Mouse (Mus musculus) intestine, embryonic 15.5 days (tissue): Measurements from ENCODE around the gene Galntl6. TPM values are rescaled to one million over a fixed set of nuclear protein-coding genes. Genes with fewer than 3 reads are reported as not detected.

Experiments used
- ATAC-seq: fragments of 200-750 bp; cut with Nextera tagmentation; 2 replicates; pipeline ENCODE4 v1.8.0; 2017; ENCODE audit warnings: moderate TSS enrichment, moderate library complexity
- H3K27ac ChIP-seq: fragments of 300-500 bp; sonication (generic); 2 replicates; pipeline ENCODE4 v1.5.1; 2015; ENCODE audit warnings: mild to moderate bottlenecking, inconsistent platforms
- H3K27me3 ChIP-seq: fragments of 300-500 bp; sonication (generic); replicated peaks from 2 replicates; pipeline ENCODE4 v1.6.1; 2015; ENCODE audit warnings: inconsistent platforms
- H3K36me3 ChIP-seq: fragments of 300-500 bp; sonication (generic); 2 replicates; pipeline ENCODE4 v1.6.1; 2015; ENCODE audit warnings: inconsistent platforms
- H3K4me1 ChIP-seq: fragments of 300-500 bp; sonication (generic); replicated peaks from 2 replicates; pipeline ENCODE4 v1.6.1; 2015; ENCODE audit warnings: inconsistent platforms
- H3K4me2 ChIP-seq: fragments of 300-500 bp; sonication (generic); replicated peaks from 2 replicates; pipeline ENCODE4 v1.6.1; 2015; ENCODE audit warnings: mild to moderate bottlenecking, inconsistent platforms
- H3K4me3 ChIP-seq: fragments of 300-500 bp; sonication (generic); replicated peaks from 2 replicates; pipeline ENCODE4 v1.5.1; 2015; ENCODE audit warnings: inconsistent platforms
- H3K9ac ChIP-seq: fragments of 300-500 bp; sonication (generic); 2 replicates; pipeline ENCODE4 v1.6.1; 2015; ENCODE audit warnings: inconsistent platforms
- H3K9me3 ChIP-seq: fragments of 300-500 bp; sonication (generic); 2 replicates; pipeline ENCODE4 v1.6.1; 2016; ENCODE audit warnings: inconsistent platforms
- WGBS: fragments of 180-500 bp; shearing (Covaris S2); methylation state at CpG from one replicate; pipeline ENCODE4 v1.1.7; 2015; 5-methylcytosine and 5-hydroxymethylcytosine counted together
- polyA plus RNA-seq: library from polyadenylated mRNA; unstranded; fragments of >200 nt; fragmentation: Nextera tagmentation; extraction: Ambion mirVana; gene quantifications from 2 replicates; pipeline ENCODE4 v1.2.1, GENCODE M21; 2015

Galntl6 gene
- polyA plus RNA-seq, 1 experiment from 2014 or later = 0.65 TPM

DNA sequence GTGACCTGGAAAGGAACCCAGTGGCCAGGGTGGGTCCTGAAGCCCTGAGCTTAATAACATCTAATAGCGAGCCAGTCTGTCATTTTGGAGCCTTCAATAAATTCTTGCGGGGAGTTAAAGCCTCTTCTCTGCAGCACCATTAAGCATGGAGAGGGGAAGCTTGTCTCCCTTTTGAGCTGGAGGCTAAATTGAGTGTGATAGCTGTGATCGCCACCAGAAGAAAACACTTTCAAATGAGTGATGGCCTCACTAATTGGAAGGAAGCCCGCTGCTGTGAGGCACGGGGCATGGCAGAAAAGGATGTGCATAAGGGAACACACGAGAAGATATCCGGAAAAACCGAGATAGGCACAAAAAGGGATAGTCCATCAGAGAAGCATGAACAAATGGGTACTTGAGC is 694.6 kb downstream of the Galntl6 start:
- Histone ChIP-seq H3K27me3 (no peaks in the 10 kb centered on the region), H3K9ac (no peak overlapping the region), H3K27ac (no peak overlapping the region), H3K4me3 (no peak overlapping the region), H3K9me3 (no peaks in the 10 kb centered on the region), H3K4me1 (no peaks in the 10 kb centered on the region), H3K36me3 (no peaks in the 10 kb centered on the region), H3K4me2 (no peak overlapping the region)
- no peak for ATAC-seq
- 66% methylated on average over 8 of the region's 8 CpGs for WGBS

- Histone ChIP-seq H3K4me2 (no peak overlapping the region), H3K36me3 (no peaks in the 10 kb centered on the region), H3K9me3 (no peaks in the 10 kb centered on the region), H3K4me3 (no peak overlapping the region), H3K9ac (no peak overlapping the region), H3K4me1 (no peaks in the 10 kb centered on the region), H3K27ac (no peak overlapping the region), H3K27me3 (no peaks in the 10 kb centered on the region)
- WGBS = 60% methylated on average over 1 of the region's 1 CpGs
- peak; percentile 67 for ATAC-seq
These were observed 722.7 kb downstream of the Galntl6 start for GRCm38 (mm10) chr8:58189694-58190093.

- Histone ChIP-seq H3K36me3 (no peaks in the 10 kb centered on the region), H3K27me3 (no peaks in the 10 kb centered on the region), H3K4me1 (no peaks in the 10 kb centered on the region), H3K4me3 (no peak overlapping the region), H3K9me3 (no peaks in the 10 kb centered on the region), H3K9ac (no peak overlapping the region), H3K27ac (no peak overlapping the region), H3K4me2 (no peak overlapping the region)
- no peak for ATAC-seq
- WGBS = 28% methylated on average over 1 of the region's 1 CpGs
These were observed 765.5 kb downstream of the Galntl6 start for GRCm38 (mm10) chr8:58146961-58147360.

DNA sequence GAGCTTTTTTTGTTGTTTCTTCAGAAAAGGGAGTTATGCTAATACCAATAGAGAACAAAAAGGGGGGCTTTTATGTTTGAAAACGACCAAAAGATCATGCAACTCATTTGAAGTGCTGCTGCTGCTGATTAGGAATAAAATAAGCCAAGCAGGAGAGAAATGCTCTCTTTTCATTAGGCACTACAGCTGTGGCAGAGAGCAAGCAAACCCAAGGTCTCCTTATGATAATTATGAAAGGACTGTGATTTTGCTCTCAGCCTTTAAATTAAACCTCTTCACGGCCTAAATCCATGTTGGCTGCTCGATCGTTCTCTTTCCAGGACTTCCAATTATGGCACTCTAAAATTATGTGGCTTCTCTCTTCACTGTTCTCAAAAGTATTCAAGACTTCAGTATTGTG is 825.7 kb downstream of the Galntl6 start:
- no peaks in the 10 kb centered on the region for H3K27me3 ChIP-seq
- H3K4me1 ChIP-seq = no peaks in the 10 kb centered on the region
- H3K9ac ChIP-seq = no peak overlapping the region
- no peak overlapping the region for H3K4me2 ChIP-seq
- WGBS = 77% methylated on average over 4 of the region's 4 CpGs
- no peaks in the 10 kb centered on the region for H3K9me3 ChIP-seq
- no peak overlapping the region for H3K27ac ChIP-seq
- no peaks in the 10 kb centered on the region for H3K36me3 ChIP-seq
- no peak overlapping the region for H3K4me3 ChIP-seq
- ATAC-seq = no peak

DNA sequence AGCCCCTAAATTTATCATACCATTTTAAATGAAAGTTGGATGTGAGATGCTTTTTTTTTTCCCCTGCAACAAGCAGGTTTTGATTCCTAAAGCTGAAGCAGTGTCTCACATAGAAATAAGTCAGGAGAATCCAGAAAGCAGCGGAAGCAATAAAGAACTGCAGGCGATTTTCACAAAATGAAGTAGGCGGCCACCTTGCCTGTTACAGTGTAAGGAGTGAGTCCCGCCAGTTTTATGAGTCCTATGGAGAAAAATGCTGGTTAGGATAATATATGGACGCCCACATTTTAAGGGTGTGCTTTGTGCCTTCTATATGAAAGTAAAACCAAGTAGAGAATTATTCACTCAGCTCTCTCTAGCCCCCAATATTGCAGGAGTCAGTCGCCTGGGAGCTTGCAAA is 827.5 kb downstream of the Galntl6 start:
- Histone ChIP-seq H3K4me3 (no peak overlapping the region), H3K9me3 (no peaks in the 10 kb centered on the region), H3K27ac (no peak overlapping the region), H3K9ac (no peak overlapping the region), H3K4me1 (no peaks in the 10 kb centered on the region), H3K27me3 (no peaks in the 10 kb centered on the region), H3K4me2 (no peak overlapping the region), H3K36me3 (no peaks in the 10 kb centered on the region)
- ATAC-seq = no peak
- 85% methylated on average over 6 of the region's 6 CpGs for WGBS

GRCm38 (mm10) chr8:58081715-58082114 is 830.7 kb downstream of the Galntl6 start:
- Histone ChIP-seq H3K9me3 (no peaks in the 10 kb centered on the region), H3K36me3 (no peaks in the 10 kb centered on the region), H3K4me3 (no peak overlapping the region), H3K9ac (no peak overlapping the region), H3K4me2 (no peak overlapping the region), H3K27me3 (no peaks in the 10 kb centered on the region), H3K27ac (no peak overlapping the region), H3K4me1 (no peaks in the 10 kb centered on the region)
- ATAC-seq = no peak
- 70% methylated on average over 5 of the region's 5 CpGs for WGBS

DNA sequence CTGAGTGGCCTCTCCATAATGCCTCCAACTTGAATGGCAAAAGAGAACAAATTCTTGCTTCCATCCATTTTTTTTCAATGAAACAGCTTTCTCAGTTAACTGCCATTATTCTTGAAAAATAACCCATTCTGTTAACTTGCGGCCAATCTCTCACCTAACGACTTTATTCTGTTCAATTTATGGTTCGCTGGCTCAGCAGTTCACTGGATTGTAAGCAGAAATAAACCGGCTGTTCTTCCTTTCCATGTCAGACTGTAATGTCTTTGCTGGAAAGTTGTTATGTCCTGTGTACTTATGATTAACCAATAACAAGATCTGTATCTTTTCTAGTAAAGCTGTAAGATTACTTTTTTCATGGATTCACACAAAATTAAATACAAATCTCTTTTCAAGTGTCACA is 837.8 kb downstream of the Galntl6 start:
- Histone ChIP-seq H3K4me3 (no peak overlapping the region), H3K9ac (no peak overlapping the region), H3K4me2 (no peak overlapping the region), H3K27ac (no peak overlapping the region), H3K9me3 (no peaks in the 10 kb centered on the region), H3K36me3 (no peaks in the 10 kb centered on the region), H3K4me1 (0 out of 2 replicates have a peak, but pooled peaks cover 2% of the 10 kb centered on the region), H3K27me3 (no peaks in the 10 kb centered on the region)
- WGBS = 67% methylated on average over 4 of the region's 4 CpGs
- ATAC-seq = no peak

DNA sequence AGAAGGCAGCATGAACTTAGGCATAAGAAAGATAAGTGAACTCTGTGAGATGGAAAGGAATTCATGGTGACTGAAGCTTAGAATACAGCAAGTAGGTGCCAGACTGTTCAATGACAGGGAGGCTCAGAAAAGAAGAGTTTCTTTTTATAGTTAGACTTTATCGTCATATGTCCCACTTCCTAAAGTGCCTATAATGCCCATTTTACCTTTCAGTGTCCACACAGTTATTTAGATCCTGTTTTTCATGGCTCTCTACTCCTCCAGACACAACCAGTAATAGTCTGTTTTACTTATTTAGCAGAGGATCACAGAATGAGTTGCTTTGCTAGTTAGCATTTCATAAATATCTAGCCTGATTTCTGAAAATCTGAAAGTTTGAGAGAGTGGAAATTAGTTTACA is 838.7 kb downstream of the Galntl6 start:
- Histone ChIP-seq H3K4me3 (no peak overlapping the region), H3K9ac (no peak overlapping the region), H3K4me1 (0 out of 2 replicates have a peak, but pooled peaks cover 2% of the 10 kb centered on the region), H3K9me3 (no peaks in the 10 kb centered on the region), H3K4me2 (no peak overlapping the region), H3K27me3 (no peaks in the 10 kb centered on the region), H3K36me3 (no peaks in the 10 kb centered on the region), H3K27ac (no peak overlapping the region)
- ATAC-seq = no peak
- 100% methylated on average over 1 of the region's 1 CpGs for WGBS

DNA sequence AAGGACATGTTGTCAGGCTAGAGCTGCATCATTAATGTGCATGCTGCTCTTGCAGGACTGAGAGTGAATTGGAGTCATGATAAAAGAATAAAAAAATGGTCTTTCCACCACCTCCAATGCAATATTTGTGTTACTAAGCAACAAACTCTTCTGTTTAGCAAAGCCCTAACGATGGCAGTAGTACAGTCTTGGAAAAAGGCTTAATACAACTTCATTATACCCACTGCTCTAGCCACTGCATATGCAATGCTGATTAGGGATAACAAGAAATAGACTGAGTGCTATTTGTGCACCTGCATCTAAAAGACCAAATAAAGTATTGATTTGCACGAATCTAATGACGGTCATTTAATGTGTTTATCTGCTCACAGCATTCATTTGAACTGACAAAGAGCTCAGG is 880.2 kb downstream of the Galntl6 start:
- Histone ChIP-seq H3K9ac (no peak overlapping the region), H3K4me3 (no peak overlapping the region), H3K27me3 (no peaks in the 10 kb centered on the region), H3K9me3 (no peaks in the 10 kb centered on the region), H3K27ac (no peak overlapping the region), H3K4me2 (no peak overlapping the region), H3K4me1 (no peaks in the 10 kb centered on the region), H3K36me3 (no peaks in the 10 kb centered on the region)
- 78% methylated on average over 3 of the region's 3 CpGs for WGBS
- ATAC-seq = no peak

DNA sequence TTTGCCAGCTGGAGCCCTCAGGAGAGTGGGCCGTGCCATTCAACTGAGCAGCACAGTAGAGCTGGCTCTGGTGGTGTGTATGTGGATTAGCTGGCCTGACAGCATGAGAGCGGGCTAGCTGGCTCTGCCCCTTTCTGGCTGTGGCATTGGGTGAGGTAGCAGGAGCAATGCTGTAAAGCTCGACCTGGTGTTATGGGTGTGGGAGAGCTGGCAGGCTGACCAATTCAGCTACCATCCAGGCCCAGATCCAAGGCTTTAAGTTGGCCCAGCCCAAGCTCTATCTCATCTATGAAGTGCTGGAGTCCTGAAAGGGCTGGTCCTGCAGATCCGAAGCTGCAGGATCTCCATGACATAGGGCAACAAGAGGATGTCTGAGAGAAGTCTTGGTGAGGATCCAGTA is 886.9 kb downstream of the Galntl6 start:
- Histone ChIP-seq H3K27me3 (no peaks in the 10 kb centered on the region), H3K4me2 (no peak overlapping the region), H3K27ac (no peak overlapping the region), H3K36me3 (no peaks in the 10 kb centered on the region), H3K9ac (no peak overlapping the region), H3K9me3 (no peaks in the 10 kb centered on the region), H3K4me1 (no peaks in the 10 kb centered on the region), H3K4me3 (no peak overlapping the region)
- no peak for ATAC-seq
- WGBS = 83% methylated on average over 4 of the region's 4 CpGs

DNA sequence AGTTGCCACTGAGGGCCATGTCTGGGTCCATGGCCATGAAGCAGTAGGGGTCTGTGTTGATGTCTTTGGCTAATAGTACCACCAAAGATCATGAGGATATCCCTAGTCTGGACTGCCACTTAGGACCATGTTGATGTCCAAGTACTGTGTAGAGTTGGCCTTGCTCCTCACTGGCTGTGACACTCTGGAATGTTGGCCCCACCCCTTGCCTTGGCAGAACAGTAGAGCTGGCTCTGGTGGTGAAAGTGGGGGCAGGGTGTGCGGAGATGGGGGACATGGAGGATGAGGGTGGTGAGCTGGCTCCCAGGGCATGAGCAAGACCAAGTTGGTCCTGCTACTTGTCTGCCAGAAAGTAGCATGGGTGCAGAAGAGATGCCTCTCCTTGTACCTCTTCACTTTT is 887.3 kb downstream of the Galntl6 start:
- ATAC-seq = no peak
- no peak overlapping the region for H3K9ac ChIP-seq
- H3K9me3 ChIP-seq = no peaks in the 10 kb centered on the region
- H3K4me2 ChIP-seq = no peak overlapping the region
- no peak overlapping the region for H3K4me3 ChIP-seq
- no peak overlapping the region for H3K27ac ChIP-seq
- H3K36me3 ChIP-seq = no peaks in the 10 kb centered on the region
- no peaks in the 10 kb centered on the region for H3K27me3 ChIP-seq
- H3K4me1 ChIP-seq = no peaks in the 10 kb centered on the region
- WGBS = 88% methylated on average over 1 of the region's 1 CpGs

- no peaks in the 10 kb centered on the region for H3K36me3 ChIP-seq
- H3K9me3 ChIP-seq = no peaks in the 10 kb centered on the region
- no peaks in the 10 kb centered on the region for H3K4me1 ChIP-seq
- 41% methylated on average over 2 of the region's 2 CpGs for WGBS
- H3K9ac ChIP-seq = no peak overlapping the region
- ATAC-seq = no peak
- no peak overlapping the region for H3K27ac ChIP-seq
- no peak overlapping the region for H3K4me2 ChIP-seq
- H3K4me3 ChIP-seq = no peak overlapping the region
- no peaks in the 10 kb centered on the region for H3K27me3 ChIP-seq
These were observed 888.8 kb downstream of the Galntl6 start for GRCm38 (mm10) chr8:58023426-58024176.

- H3K4me1 ChIP-seq = no peaks in the 10 kb centered on the region
- no peaks in the 10 kb centered on the region for H3K27me3 ChIP-seq
- no peaks in the 10 kb centered on the region for H3K36me3 ChIP-seq
- H3K9me3 ChIP-seq = no peaks in the 10 kb centered on the region
- no peak overlapping the region for H3K9ac ChIP-seq
- H3K27ac ChIP-seq = no peak overlapping the region
- H3K4me2 ChIP-seq = no peak overlapping the region
- ATAC-seq = no peak
- 81% methylated on average over 1 of the region's 1 CpGs for WGBS
- no peak overlapping the region for H3K4me3 ChIP-seq
These were observed 922.8 kb downstream of the Galntl6 start for GRCm38 (mm10) chr8:57989428-57990171.
